Mouse (Mus musculus): ENCODE results near the gene Gm19345.
A peak's percentile ranks its signal among the peaks of the same experiment; 100 is the strongest.

The Gm19345 gene

DNA sequence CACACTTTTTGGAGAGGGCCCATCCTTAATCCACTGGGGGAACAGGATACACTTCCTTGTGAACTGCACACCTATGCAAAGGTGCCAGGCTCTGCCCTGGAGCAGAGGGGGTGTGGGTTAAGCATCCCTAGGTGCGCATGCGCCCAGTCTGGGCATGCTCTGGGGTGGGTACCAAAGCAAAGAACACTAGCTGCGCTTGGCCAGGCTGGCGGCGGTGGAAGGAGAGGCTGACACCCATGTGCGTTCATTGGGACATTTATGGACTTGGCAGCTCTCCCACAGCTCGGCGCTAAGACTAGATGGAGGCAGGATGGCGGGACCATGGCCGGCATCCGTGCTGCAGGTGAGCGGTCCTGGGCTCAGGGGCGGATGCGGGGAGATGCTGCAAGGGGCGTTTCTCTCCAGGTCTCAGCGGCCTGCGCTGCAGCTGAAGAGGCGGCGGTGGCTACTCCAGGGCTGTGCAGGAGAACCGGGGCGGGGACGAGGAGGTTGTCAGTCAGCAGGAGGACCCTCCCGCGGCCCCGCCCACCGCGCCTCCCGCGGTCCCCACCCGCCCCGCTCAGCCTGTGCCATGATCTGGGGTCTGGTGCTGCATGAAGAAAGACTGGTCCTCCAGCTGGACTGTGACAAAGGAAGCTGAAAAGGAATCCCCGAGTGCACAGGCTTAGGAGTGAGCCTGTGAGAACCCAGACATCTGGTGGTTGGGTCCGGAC is at the start of gene Gm19345:
Gene Gm19345 (plus strand): TSS at position 146 of the 713 bp plus-strand sequence.
- peak in 1 of 2 experiments; percentile 8 for DNase-seq

- peak; percentile 58 to 66 for DNase-seq
Observed at GRCm38 (mm10) chr7:19802995-19803394, 48.8 kb upstream of the Gm19345 start.

DNA sequence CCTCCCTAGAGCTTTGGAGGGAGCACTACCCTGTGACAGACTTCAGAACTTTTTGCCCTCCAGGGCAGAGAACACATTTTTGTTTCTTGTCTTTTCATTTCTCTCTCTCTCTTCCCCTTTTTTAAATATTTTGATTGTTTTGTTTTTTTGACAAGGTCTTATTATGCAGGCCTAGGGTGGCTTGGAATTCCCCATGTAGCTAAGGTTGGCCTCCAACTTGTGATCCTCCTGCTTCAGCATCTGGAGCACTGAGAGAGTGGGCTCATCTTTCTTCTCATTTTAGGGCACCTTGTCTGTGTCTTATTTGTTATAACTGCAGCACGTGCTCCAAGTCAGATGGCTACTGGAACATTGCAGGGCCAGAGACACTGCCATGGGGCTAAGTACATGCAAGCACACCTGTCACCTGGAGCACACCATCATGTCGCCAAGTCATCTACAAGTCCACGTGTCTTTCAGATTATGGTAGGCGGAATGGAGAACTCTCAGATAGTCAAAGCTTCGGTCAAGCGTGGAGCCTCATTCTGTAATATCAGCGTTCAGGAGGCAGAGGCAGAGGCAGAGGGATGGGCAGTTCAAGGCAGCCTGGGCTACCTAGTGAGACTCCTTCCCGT is 45.3 kb upstream of the Gm19345 start:
- no peak for DNase-seq

DNA sequence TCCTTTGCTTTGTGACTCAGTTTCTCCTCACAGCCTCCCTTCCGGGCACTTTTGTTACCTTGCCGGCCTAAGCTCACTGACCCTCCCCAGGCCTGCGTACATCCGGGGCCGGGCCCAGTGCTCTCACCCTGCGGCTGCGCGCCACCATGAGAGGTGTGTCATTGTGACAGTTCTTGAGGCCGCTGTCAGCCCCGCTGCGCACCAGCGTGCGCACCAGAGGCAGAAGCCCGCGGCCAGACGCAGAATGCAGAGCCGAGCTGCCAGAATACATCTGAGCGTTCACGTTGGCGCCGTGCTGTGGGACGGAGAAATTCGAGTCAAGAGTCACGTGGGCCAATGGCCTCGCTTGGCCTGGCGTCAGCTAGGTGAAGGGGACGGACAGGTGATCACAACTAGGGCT is 42.4 kb upstream of the Gm19345 start:
- no peak for DNase-seq

GRCm38 (mm10) chr7:19811114-19811513 is 40.7 kb upstream of the Gm19345 start:
- DNase-seq, result peak in 1 of 2 experiments; percentile 30

- no peak for DNase-seq
Observed at GRCm38 (mm10) chr7:19813161-19813560, 38.6 kb upstream of the Gm19345 start.

- DNase-seq, result no peak
Observed at GRCm38 (mm10) chr7:19813579-19814122, 38.2 kb upstream of the Gm19345 start.

- DNase-seq, result no peak
Observed at GRCm38 (mm10) chr7:19815296-19816223, 36.2 kb upstream of the Gm19345 start.

- peak; percentile 13 to 42 for DNase-seq
Observed at GRCm38 (mm10) chr7:19816224-19816771, 35.5 kb upstream of the Gm19345 start.

GRCm38 (mm10) chr7:19817382-19818105 is 34.3 kb upstream of the Gm19345 start:
- no peak for DNase-seq

DNA sequence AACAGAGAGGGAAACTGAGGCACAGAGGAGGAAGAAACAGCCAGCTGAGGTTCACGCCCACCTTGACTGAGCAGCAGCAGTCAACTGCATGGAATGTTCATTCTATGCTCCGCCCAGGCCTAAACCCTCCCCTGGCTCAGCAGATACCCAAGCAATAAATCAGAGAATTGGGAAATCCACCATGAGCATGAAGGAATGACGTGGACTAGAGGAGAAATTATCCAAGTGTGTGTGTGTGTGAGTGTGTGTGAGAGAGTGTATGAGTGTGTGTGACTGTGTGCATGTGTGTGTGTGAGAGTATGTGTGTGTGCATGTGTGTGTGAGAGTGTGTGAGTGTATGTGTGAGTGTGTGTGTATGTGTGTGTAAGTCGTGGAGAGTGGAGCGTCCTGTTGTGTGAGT is 33.4 kb upstream of the Gm19345 start:
- no peak for DNase-seq

GRCm38 (mm10) chr7:19818875-19819274 is 32.9 kb upstream of the Gm19345 start:
- DNase-seq, result no peak

- DNase-seq, result no peak
Observed at GRCm38 (mm10) chr7:19820347-19821048, 31.3 kb upstream of the Gm19345 start.

GRCm38 (mm10) chr7:19821633-19822032 is 30.2 kb upstream of the Gm19345 start:
- DNase-seq, result no peak

GRCm38 (mm10) chr7:19822193-19822592 is 29.6 kb upstream of the Gm19345 start:
- DNase-seq, result no peak

DNA sequence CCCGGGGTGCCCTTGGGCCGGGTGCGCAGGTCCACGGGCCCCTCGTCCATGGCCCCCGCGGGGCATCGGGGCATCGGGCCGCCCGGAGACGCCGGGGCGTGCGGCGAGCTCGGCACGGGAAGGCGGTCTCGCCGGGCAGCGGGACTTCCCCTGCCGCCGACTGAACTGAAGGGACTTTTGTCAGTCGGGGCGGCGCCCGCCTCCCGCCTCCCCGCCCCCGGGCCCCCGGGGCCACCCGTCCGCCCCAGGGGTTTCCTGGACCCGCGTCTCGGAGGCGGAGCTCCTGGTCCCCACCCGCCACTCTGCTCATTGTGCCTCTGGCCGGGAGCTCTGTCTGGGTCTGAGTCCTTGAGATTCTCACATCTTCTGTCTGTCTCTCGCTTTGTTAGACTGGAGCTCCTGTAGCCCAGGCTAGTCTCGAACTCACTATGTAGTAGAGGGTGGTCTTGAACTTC is 29.2 kb upstream of the Gm19345 start, which contains the start of gene Bcl3:
Gene Bcl3 (minus strand): TSS at position 167 of the 455 bp plus-strand sequence.
- no peak for DNase-seq

GRCm38 (mm10) chr7:19823256-19824181 is 28.3 kb upstream of the Gm19345 start:
- no peak for DNase-seq

DNA sequence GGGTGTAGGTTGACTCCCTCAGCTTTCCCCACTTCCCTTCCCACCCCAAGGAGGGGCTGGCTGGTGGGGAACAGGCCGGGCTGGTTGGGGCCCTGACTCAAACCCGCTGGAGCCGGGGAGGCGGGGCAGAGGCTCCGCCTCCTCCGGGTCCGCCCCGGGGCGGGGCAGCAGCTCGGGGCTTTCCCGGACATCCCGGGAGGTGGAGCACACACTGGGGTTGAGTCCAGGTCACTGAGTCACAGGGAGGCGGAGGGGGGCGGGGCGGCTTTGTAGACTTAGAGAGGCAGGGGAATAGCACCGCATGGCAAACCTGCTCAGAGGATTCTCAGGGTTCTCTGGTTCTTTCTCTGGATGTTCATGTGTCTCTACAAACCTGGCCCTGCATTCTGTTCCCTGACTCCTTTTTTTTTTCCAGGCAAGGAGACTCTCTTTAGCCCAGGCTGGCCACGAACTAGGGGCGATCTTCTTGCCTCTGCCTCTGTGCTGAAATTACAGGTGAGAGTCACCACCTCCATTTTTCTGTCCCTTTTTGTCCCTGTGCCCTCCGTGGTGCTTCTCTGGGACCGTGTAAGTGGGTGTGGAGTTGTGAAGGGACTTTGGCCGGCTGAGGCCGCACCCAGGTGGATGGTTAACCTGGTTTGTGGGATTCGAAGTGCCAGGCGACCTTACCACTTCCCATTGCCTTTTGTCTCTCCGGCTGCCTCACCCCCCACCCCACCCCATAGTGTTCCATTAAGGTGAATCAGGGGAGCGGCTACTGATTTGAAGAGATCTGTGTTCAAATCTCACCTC is 27.4 kb upstream of the Gm19345 start:
- DNase-seq, result peak in 1 of 2 experiments; percentile 24

GRCm38 (mm10) chr7:19826756-19827155 is 25.0 kb upstream of the Gm19345 start:
- DNase-seq, result no peak

All from cerebellum, postnatal 36 days (tissue).